Mouse (Mus musculus) kidney, adult 2 months (tissue): ENCODE results near the gene Orc6.

Experiments
- CTCF ChIP-seq: fragments of 200-500 bp; conservative IDR thresholded peaks from 2 replicates; pipeline ENCODE4 v1.5.1; 2011; ENCODE audit warnings: low read depth, mild to moderate bottlenecking, control low read depth, low read length, moderate library complexity, mixed read lengths; ENCODE audit not compliant: insufficient read depth, insufficient read length
- POLR2A ChIP-seq: fragments of 200-500 bp; IDR thresholded peaks from one replicate; pipeline ENCODE4 v1.6.1; 2011; ENCODE audit warnings: low read depth, low read length, control low read depth

DNA sequence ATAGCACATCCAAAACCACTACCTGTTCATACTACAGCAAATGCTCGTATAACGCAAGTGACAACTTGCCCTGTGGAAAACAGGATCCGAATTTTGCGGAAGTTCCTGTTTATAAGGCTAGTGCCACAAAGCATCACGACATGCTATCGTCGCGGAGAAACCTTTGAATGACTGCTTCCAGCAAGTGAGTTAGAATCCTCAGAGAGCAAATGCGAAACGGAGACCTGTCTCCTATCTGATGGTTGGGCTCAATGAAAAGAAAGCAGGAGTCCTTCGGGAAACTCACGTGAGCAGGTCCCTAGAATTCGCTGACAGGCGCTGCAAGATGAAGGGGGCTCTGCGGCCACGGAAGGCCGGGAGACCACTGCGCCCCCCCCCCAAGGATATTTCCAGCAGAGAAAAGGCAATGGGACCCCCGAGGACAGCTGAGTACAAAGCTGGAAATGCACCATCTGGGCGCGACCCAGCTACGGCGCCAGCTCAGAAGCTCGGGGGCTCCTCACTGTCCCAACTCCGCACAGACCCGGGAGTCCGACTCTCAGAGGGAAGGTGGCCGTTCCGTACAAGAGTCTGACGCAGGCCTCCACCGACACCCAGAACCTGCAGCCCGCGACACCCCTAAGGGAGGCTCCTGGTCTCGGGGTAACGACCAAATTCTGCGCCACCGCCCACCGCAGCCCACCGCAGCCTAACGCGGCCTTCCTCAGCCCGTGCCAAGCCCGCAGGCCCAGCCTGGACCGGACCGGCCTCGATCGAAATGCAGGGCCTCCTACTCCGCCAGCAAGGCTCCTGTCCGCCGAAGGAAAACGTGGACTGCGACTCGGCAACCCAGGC lies 615 bp upstream of the Orc6 start:
- TF ChIP-seq CTCF: no peak
- TF ChIP-seq POLR2A: no peak
